ENCODE assay signal across 21 mouse cellular contexts in the genomic region with DNA sequence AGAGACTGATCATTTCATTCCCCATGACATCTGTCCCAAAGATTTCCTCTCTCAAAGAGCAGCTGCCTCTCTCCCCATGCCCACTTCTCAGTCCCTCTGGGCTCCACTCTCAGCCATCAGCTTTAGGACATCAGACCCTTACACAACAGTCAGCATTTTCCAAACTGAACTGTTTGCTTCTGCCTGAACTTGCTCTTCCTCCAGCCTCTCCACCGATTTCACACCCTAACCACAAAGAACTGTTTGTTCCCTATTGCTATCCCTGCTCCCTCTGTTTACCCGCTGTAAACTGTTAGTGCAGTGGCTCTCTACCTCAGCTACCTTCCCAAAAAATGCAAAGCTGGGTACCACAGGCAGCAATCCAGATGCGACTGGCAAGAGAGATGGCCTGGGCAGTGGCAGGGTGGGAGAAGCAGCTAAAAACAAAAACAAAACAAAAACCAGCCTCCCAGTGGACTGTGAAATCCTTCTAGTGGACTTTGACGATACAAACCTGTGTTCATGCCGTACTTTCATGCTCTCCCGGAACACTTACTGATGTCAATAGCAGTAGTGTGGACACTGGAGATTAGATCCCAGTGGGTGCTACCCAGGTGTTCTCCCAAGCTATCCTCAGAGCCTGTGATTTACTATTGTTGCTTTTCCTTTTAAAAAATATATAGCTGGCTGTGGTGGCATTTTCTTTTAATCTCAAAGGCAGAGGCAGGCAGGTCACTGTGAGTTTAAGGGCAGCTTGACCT. TPM values are rescaled to one million over a fixed set of nuclear protein-coding genes. Genes with fewer than 3 reads are reported as not detected.
DNase-seq lines count a peak whose midpoint lies in the region; ATAC-seq and TF ChIP-seq lines count a peak whose summit lies in the region.
"Had no signal": no experiment of that assay in that cellular context is flagged by ENCODE, and none has a peak within 500 bp of the region (broad histone marks: within the 10 kb centered on the region; RNA-seq: fewer than 3 reads in every experiment).

No protein-coding gene starts in this region.

- H3K4me3 ChIP-seq in heart, embryonic 10.5 days: no peak overlapping the region
- H3K4me3 ChIP-seq in liver, postnatal 0 days (ENCODE audit: low read depth, low read length): no peak overlapping the region
- no peak overlapping the region for H3K4me3 ChIP-seq in liver, embryonic 12.5 days
- H3K4me3 ChIP-seq in myocyte: no peak overlapping the region
- H3K4me3 ChIP-seq: embryonic facial prominence, embryonic 13.5 days; forebrain, embryonic 13.5 days; gastrocnemius, adult 2 months; heart, embryonic 15.5 days; hindbrain, embryonic 15.5 days had no signal

- H3K79me2 ChIP-seq in myocyte (ENCODE audit: control insufficient read depth, insufficient read depth): no peaks in the 10 kb centered on the region

- WGBS in heart, embryonic 10.5 days: 74% methylated on average over 6 of the region's 6 CpGs
- 43% methylated on average over 6 of the region's 6 CpGs for WGBS in liver, postnatal 0 days (ENCODE audit: insufficient replicate concordance)
- 58% methylated on average over 6 of the region's 6 CpGs for WGBS in liver, embryonic 12.5 days (ENCODE audit: insufficient replicate concordance)

- H3K4me2 ChIP-seq in liver, postnatal 0 days (ENCODE audit: low read depth, low read length): 0 out of 2 replicates have a peak overlapping the region, but pooled peaks have one; percentile 9
- no peak overlapping the region for H3K4me2 ChIP-seq in liver, embryonic 12.5 days
- H3K4me2 ChIP-seq in myocyte (ENCODE audit: low read depth): peak overlapping the region; percentile 9
- H3K4me2 ChIP-seq: embryonic facial prominence, embryonic 13.5 days; forebrain, embryonic 13.5 days; heart, embryonic 11.5 days; heart, embryonic 15.5 days; hindbrain, embryonic 15.5 days had no signal

- no peak for TF ChIP-seq EP300 in liver, postnatal 0 days (IDR thresholded peaks at IDR 0.05; ENCODE audit: low read depth)

- ATAC-seq in liver, postnatal 0 days: peak; percentile 92
- ATAC-seq in liver, embryonic 12.5 days: no peak
- ATAC-seq: activated CD4-positive, CD25-positive, alpha-beta regulatory T cell, adult 4 months; forebrain, embryonic 13.5 days; forebrain, postnatal 0 days; Patski had no signal

- no peak overlapping the region for H3ac ChIP-seq in myocyte (ENCODE audit: control insufficient read depth, insufficient read length)

- H3K9me3 ChIP-seq in heart, embryonic 10.5 days: no peaks in the 10 kb centered on the region
- H3K9me3 ChIP-seq in liver, postnatal 0 days (ENCODE audit: low read length): no peaks in the 10 kb centered on the region
- H3K9me3 ChIP-seq in liver, embryonic 12.5 days (replicated peaks): no peaks in the 10 kb centered on the region
- H3K9me3 ChIP-seq: embryonic facial prominence, embryonic 13.5 days; forebrain, embryonic 13.5 days; heart, embryonic 15.5 days; hindbrain, embryonic 15.5 days had no signal

- no peak overlapping the region; the same call in 1 of the 2 replicates for H3K9ac ChIP-seq in liver, postnatal 0 days (replicated peaks)
- no peak overlapping the region for H3K9ac ChIP-seq in liver, embryonic 12.5 days
- H3K9ac ChIP-seq: embryonic facial prominence, embryonic 13.5 days; forebrain, embryonic 13.5 days; forebrain, postnatal 0 days; heart, embryonic 15.5 days; hindbrain, embryonic 15.5 days had no signal

- no peaks in the 10 kb centered on the region for H3K36me3 ChIP-seq in heart, embryonic 10.5 days
- no peaks in the 10 kb centered on the region for H3K36me3 ChIP-seq in liver, postnatal 0 days (replicated peaks; ENCODE audit: insufficient read depth, low read length)
- no peaks in the 10 kb centered on the region for H3K36me3 ChIP-seq in liver, embryonic 12.5 days
- H3K36me3 ChIP-seq in myocyte (ENCODE audit: control insufficient read depth, insufficient read depth): no peaks in the 10 kb centered on the region
- H3K36me3 ChIP-seq: embryonic facial prominence, embryonic 13.5 days; heart, embryonic 15.5 days; hindbrain, embryonic 15.5 days had no signal

- DNase-seq in heart, adult 18-20 months: peak; percentile 22 to 49
- no peak for DNase-seq in heart, embryonic 10.5 days (ENCODE audit: low spot score)
- DNase-seq in liver, postnatal 0 days: peak; percentile 26
- peak; percentile 1 for DNase-seq in brain, adult 2 months (ENCODE audit: low read depth, low spot score)
- DNase-seq in frontal cortex, postnatal 25 days (ENCODE audit: low spot score in 2 of 2): no peak
- DNase-seq: adrenal gland, postnatal 14 days; cerebellum, adult 18-20 months; cerebellum, adult 9-11 months; cerebellum, postnatal 36 days; forebrain, postnatal 0 days; gastrocnemius, adult 2 months had no signal

- no peak for TF ChIP-seq CTCF in liver, postnatal 0 days (IDR thresholded peaks at IDR 0.05; ENCODE audit: low read depth)

- H3K4me1 ChIP-seq in heart, embryonic 10.5 days: no peaks in the 10 kb centered on the region
- no peaks in the 10 kb centered on the region for H3K4me1 ChIP-seq in liver, postnatal 0 days (ENCODE audit: insufficient read depth)
- H3K4me1 ChIP-seq in liver, embryonic 12.5 days: no peaks in the 10 kb centered on the region
- H3K4me1 ChIP-seq: forebrain, embryonic 13.5 days; heart, embryonic 15.5 days; hindbrain, embryonic 15.5 days had no signal

- no peaks in the 10 kb centered on the region for H3K27me3 ChIP-seq in heart, embryonic 10.5 days (ENCODE audit: insufficient read depth, poor library complexity, severe bottlenecking)
- no peaks in the 10 kb centered on the region for H3K27me3 ChIP-seq in liver, postnatal 0 days (ENCODE audit: insufficient read depth, low read length)
- no peaks in the 10 kb centered on the region; the same call in 1 of the 2 replicates for H3K27me3 ChIP-seq in liver, embryonic 12.5 days (replicated peaks)
- no peaks in the 10 kb centered on the region for H3K27me3 ChIP-seq in myocyte (ENCODE audit: control insufficient read depth, insufficient read depth, insufficient read length)
- H3K27me3 ChIP-seq: CH12.LX; embryonic facial prominence, embryonic 13.5 days; forebrain, embryonic 13.5 days; heart, embryonic 15.5 days; hindbrain, embryonic 15.5 days; Patski had no signal

- no peak for TF ChIP-seq POLR2A in myocyte (IDR thresholded peaks at IDR 0.05; ENCODE audit: insufficient read length, low read depth)

- no peak overlapping the region for H3K27ac ChIP-seq in heart, embryonic 10.5 days
- peak overlapping the region; percentile 66; the same call in 1 of the 2 replicates for H3K27ac ChIP-seq in liver, postnatal 0 days (ENCODE audit: low read depth)
- H3K27ac ChIP-seq in liver, embryonic 12.5 days: no peak overlapping the region
- H3K27ac ChIP-seq: embryonic facial prominence, embryonic 13.5 days; forebrain, embryonic 13.5 days; gastrocnemius, adult 2 months; heart, embryonic 15.5 days; hindbrain, embryonic 15.5 days had no signal

TF ChIP-seq in myocyte, 11 proteins besides CTCF, POLR2A, EP300 and RAD21:
- TF ChIP-seq E2F4 (IDR thresholded peaks at IDR 0.05; ENCODE audit: insufficient read depth) (no peak), TCF12 (IDR thresholded peaks at IDR 0.05; ENCODE audit: insufficient read depth, poor library complexity, severe bottlenecking) (no peak), POLR2AphosphoS2 (IDR thresholded peaks at IDR 0.05; ENCODE audit: insufficient read length, low read depth) (no peak), MYOG (IDR thresholded peaks at IDR 0.05; ENCODE audit: control insufficient read depth in 1 of 3, insufficient read depth in 1 of 3, insufficient read length in 2 of 3, low read depth in 2 of 3) (no peak)

RNA-seq across cellular contexts. Expression of gene Pias1, which starts 18.5 kb away (rescaled TPM):
- 10 to 100 TPM; 19.5 to 25.6 TPM for total RNA-seq in heart, adult 18-20 months (2021)
- polyA plus RNA-seq in heart, embryonic 10.5 days (2016; fragmentation: Nextera tagmentation; extraction: Ambion mirVana): 40.8 and 43.8 TPM in 2 replicates
- polyA plus RNA-seq in liver, postnatal 0 days (2015; fragmentation: Nextera tagmentation; extraction: Ambion mirVana): 19.5 and 20.9 TPM in 2 replicates
- polyA plus RNA-seq in liver, embryonic 12.5 days (2016; fragmentation: Nextera tagmentation; extraction: Ambion mirVana): 30.2 and 31.9 TPM in 2 replicates
- polyA plus RNA-seq in myocyte (2012; fragmentation: generic; extraction: Trizol): 5.9 TPM

Comparison
In these comparisons a context has a peak if more than half of its experiments do, and no peak if none do; other contexts are left out.
1. DNase-seq: peak in heart, adult 18-20 months (2 of 2), liver, postnatal 0 days (single experiment) and brain, adult 2 months (single experiment); none in heart, embryonic 10.5 days (single experiment) and frontal cortex, postnatal 25 days (0 of 2).